Mouse (Mus musculus) heart, adult 9 months (tissue): ENCODE results near the gene Dpysl4.

Experiments
- DNase-seq, 2 experiments: peaks; one replicate each; pipeline ENCODE4 v3.0.0; 2022; ENCODE audit warnings: low spot score in 2 of 2

The Dpysl4 gene

DNA sequence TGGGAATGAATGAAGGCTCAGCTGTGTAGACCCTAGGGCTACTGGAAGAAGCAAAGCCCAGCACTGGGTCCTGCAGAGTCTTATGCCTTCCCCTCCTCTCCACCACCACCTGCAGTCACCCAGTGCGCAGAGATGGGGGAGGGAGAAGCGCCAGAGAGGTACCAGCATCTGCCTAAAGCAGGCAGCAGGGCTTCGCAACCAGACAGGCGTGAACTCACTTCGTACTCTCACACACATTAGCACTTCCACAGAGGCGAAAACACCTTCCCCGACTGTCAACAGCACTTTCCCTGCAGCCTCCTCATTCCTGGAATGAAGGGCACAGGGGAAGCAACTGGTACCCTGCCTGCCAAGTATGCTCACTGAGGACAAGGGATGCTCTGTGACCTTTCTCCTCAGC, 63.6 kb downstream of the Dpysl4 start:
- DNase-seq: no peak

GRCm38 (mm10) chr7:139151116-139151515, 65.3 kb downstream of the Dpysl4 start:
- no peak for DNase-seq
